Mouse (Mus musculus) bone marrow macrophage, adult 2 months (primary cell): ENCODE results near the gene Susd4.

Experiments
- CTCF ChIP-seq: IDR thresholded peaks from 2 replicates; pipeline ENCODE4 v1.5.1; 2012; ENCODE audit warnings: low read depth, mild to moderate bottlenecking, low read length, moderate library complexity
- POLR2A ChIP-seq: IDR thresholded peaks from 2 replicates; pipeline ENCODE4 v1.6.1; 2012; ENCODE audit warnings: mild to moderate bottlenecking, low read depth, low read length, borderline replicate concordance

DNA sequence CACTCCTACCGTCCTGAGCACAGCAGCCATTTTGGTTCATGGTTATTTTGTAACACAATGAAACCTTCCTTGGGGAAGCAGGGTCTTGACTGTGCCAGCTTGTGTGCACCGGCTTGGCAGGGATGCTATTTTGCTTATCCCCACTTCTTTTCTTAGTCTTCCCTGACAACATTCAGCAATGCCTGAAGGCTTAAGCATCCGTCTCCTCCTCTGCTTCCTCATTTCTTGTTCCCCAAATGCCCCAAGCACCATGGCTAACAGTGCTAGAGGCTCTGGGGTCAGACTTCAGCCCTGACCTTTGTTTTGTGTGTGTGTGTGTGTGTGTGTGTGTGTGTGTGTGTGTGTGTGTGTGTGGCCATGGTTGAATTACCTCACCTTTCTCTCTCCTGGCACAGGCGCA lies 159.2 kb downstream of the Susd4 start:
- TF ChIP-seq POLR2A (no peak), CTCF (no peak)
